Mouse (Mus musculus) kidney, adult 11 months (tissue): ENCODE measurements at regions not wholly inside any gene's neighbourhood (a gene's known extent, or its start where the extent isn't known, plus 50 kb on each side); places are given as distances from the start of the nearest gene placed in this dataset.

Experiments used
- DNase-seq: peaks from one replicate; pipeline ENCODE4 v3.0.0; 2022

GRCm38 (mm10) chr1:104174333-104174732, 594.0 kb upstream of the Cdh20 start:
- peak; percentile 11 for DNase-seq
